15 mouse cellular contexts compared by ENCODE assay signal in the genomic region with DNA sequence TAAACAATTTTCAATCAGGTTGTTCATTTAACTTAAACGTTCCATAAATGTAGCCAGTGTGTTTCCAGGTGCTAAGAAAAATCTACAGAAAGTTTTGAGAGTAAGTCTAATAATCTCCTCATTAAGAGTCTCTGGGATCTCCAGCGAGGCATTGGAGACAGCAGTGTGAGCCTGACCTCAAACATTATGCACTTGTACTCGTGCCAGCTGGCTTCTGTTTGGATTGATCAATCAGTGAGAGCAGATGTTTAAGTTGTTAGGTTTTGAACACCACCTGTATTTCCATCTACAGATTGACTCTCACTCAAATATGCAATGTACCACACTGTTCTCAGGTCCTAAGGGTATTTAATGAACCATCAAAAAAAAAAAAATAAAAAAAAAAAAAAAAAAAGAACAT.
"Had no signal": no experiment of that assay in that cellular context is flagged by ENCODE, and none has a peak within 500 bp of the region (broad histone marks: within the 10 kb centered on the region; RNA-seq: fewer than 3 reads in every experiment).

No protein-coding gene starts in this region.

- H3K4me2 ChIP-seq: midbrain, embryonic 12.5 days; neural tube, embryonic 13.5 days had no signal

- H3K4me3 ChIP-seq: layer of hippocampus, adult 2 months; limb, embryonic 10.5 days; midbrain, embryonic 12.5 days; neural tube, embryonic 13.5 days had no signal

- H3K36me3 ChIP-seq: limb, embryonic 10.5 days; midbrain, embryonic 12.5 days; neural tube, embryonic 13.5 days had no signal

- H3K27ac ChIP-seq: kidney, postnatal 0 days; layer of hippocampus, adult 2 months; limb, embryonic 10.5 days; liver, embryonic 14.5 days; macrophage; midbrain, embryonic 12.5 days; neural tube, embryonic 13.5 days had no signal

- H3K4me1 ChIP-seq: limb, embryonic 10.5 days; midbrain, embryonic 12.5 days; neural tube, embryonic 13.5 days had no signal

- H3K9me3 ChIP-seq: limb, embryonic 10.5 days; midbrain, embryonic 12.5 days; neural tube, embryonic 13.5 days had no signal

- DNase-seq: kidney, adult 11 months; kidney, adult 9 months; kidney, postnatal 4 days; lung, adult 2 months; lung, postnatal 14 days; right cerebral cortex, adult 18-20 months; right cerebral cortex, postnatal 25 days; thymus, postnatal 36 days had no signal

- H3K27me3 ChIP-seq: midbrain, embryonic 12.5 days; neural tube, embryonic 13.5 days had no signal

- H3K9ac ChIP-seq: liver, embryonic 14.5 days; midbrain, embryonic 12.5 days; neural tube, embryonic 13.5 days had no signal
